Mouse (Mus musculus) ES-Bruce4 (cell line): Measurements from ENCODE around the gene Zbtb2. TPM values are rescaled to one million over a fixed set of nuclear protein-coding genes. Genes with fewer than 3 reads are reported as not detected.

Experiments used
- H3K27ac ChIP-seq: 2 replicates; pipeline ENCODE4 v1.5.1; 2012; ENCODE audit warnings: low read length, inconsistent platforms; ENCODE audit not compliant: insufficient read depth
- H3K27me3 ChIP-seq: 2 replicates; pipeline ENCODE4 v1.6.1; 2012; ENCODE audit warnings: mild to moderate bottlenecking, low read length, inconsistent platforms; ENCODE audit not compliant: control insufficient read depth, poor library complexity, insufficient read depth, severe bottlenecking
- H3K36me3 ChIP-seq: 2 replicates; pipeline ENCODE4 v1.6.1; 2012; ENCODE audit warnings: inconsistent platforms, mild to moderate bottlenecking, low read length, moderate library complexity; ENCODE audit not compliant: control insufficient read depth, poor library complexity, insufficient read depth, severe bottlenecking
- H3K4me1 ChIP-seq: one replicate; pipeline ENCODE4 v1.8.1; 2011; ENCODE audit warnings: low read length; ENCODE audit not compliant: control insufficient read depth, insufficient read depth
- H3K4me3 ChIP-seq: 2 replicates; pipeline ENCODE4 v1.5.1; 2011; ENCODE audit warnings: low read depth, mild to moderate bottlenecking, low read length
- H3K9ac ChIP-seq: 2 replicates; pipeline ENCODE4 v1.6.1; 2012; ENCODE audit warnings: low read depth, mild to moderate bottlenecking, inconsistent platforms; ENCODE audit not compliant: poor library complexity, severe bottlenecking
- H3K9me3 ChIP-seq: replicated peaks from 2 replicates; pipeline ENCODE4 v1.6.1; 2012; ENCODE audit warnings: mild to moderate bottlenecking, low read length, inconsistent platforms; ENCODE audit not compliant: control insufficient read depth, poor library complexity, insufficient read depth, severe bottlenecking
- CTCF ChIP-seq: IDR thresholded peaks from one replicate; pipeline ENCODE4 v1.8.1; 2011; ENCODE audit warnings: low read depth, low read length
- EP300 ChIP-seq: IDR thresholded peaks from 2 replicates; pipeline ENCODE4 v1.6.1; 2011; ENCODE audit warnings: low read depth, low read length; ENCODE audit not compliant: insufficient read depth
- POLR2A ChIP-seq: IDR thresholded peaks from one replicate; pipeline ENCODE4 v1.8.1; 2011; ENCODE audit warnings: low read length; ENCODE audit not compliant: insufficient read depth
- polyA plus RNA-seq: library from polyadenylated mRNA; stranded (reverse); fragments of >200 nt; gene quantifications from 2 replicates; pipeline ENCODE4 v1.2.4, GENCODE M21; 2011; ENCODE audit warnings: low read depth; ENCODE audit not compliant: missing spikeins, insufficient read depth, insufficient read length

Zbtb2 gene
- polyA plus RNA-seq, 1 experiment = 13.1 TPM

DNA sequence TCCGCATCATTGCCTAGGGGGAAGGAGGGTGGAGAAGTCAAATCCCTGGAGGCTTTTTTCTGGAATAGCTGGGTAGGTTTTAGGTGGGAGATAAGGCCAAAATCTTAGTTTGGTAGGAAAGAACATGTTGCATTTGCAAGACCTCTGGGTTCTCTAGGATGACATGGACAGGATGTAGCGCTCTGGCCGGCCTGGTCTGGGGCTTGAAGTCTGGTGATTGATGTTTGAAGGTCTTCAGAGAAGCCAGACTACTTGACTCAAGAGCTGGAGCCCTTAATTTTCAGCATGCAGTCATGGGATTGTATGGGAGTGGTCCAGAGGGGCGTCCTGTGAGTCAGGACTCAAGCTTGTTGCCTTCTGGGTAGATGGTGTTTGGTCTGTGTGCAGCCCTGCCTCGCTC, 7.2 kb downstream of the Zbtb2 start:
- no peaks in the 10 kb centered on the region for H3K27me3 ChIP-seq
- H3K9ac ChIP-seq = no peak overlapping the region
- H3K9me3 ChIP-seq = no peaks in the 10 kb centered on the region
- TF ChIP-seq POLR2A (no peak), CTCF (no peak)
- no peaks in the 10 kb centered on the region for H3K36me3 ChIP-seq
- H3K27ac ChIP-seq = no peak overlapping the region
- no peaks in the 10 kb centered on the region for H3K4me1 ChIP-seq
- no peak overlapping the region for H3K4me3 ChIP-seq

- Histone ChIP-seq H3K36me3 (no peaks in the 10 kb centered on the region), H3K27ac (no peak overlapping the region), H3K27me3 (no peaks in the 10 kb centered on the region), H3K4me1 (peaks cover 7% of the 10 kb centered on the region), H3K4me3 (no peak overlapping the region), H3K9ac (no peak overlapping the region), H3K9me3 (no peaks in the 10 kb centered on the region)
- no peak for TF ChIP-seq POLR2A
- TF ChIP-seq EP300 = no peak
- TF ChIP-seq CTCF = no peak
Observed at GRCm38 (mm10) chr10:4376931-4377330, 11.0 kb downstream of the Zbtb2 start.

- Histone ChIP-seq H3K27me3 (no peaks in the 10 kb centered on the region), H3K9me3 (no peaks in the 10 kb centered on the region), H3K9ac (no peak overlapping the region), H3K4me3 (no peak overlapping the region), H3K4me1 (peaks cover 7% of the 10 kb centered on the region), H3K27ac (peak overlapping the region; percentile 66; the same call in 1 of the 2 replicates), H3K36me3 (no peaks in the 10 kb centered on the region)
- no peak for TF ChIP-seq EP300
- TF ChIP-seq POLR2A = no peak
- no peak for TF ChIP-seq CTCF
Observed at GRCm38 (mm10) chr10:4376461-4376860, 11.4 kb downstream of the Zbtb2 start.

DNA sequence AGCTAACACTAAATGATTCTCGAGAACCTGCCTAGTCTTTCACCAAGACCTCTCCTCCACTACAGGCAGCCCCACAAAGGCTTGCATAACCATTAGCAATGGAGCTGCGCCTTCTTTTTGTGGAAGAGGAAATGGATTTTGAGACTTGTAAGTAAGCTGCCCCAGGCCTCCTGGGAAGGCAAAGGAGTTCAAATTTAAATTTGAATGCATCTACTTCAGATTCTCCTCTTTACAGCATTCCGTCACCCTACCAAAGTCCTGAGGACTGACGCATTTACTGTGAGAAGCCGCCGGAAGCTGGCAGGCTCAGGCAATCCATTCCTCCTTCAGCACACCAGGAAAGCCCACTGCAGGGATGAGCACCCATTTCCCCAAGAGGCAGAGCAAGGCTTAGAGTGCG, 12.6 kb downstream of the Zbtb2 start:
- Histone ChIP-seq H3K27me3 (no peaks in the 10 kb centered on the region), H3K9ac (no peak overlapping the region), H3K9me3 (no peaks in the 10 kb centered on the region), H3K4me1 (peaks cover 7% of the 10 kb centered on the region), H3K36me3 (no peaks in the 10 kb centered on the region), H3K27ac (peak overlapping the region; percentile 90), H3K4me3 (no peak overlapping the region)
- TF ChIP-seq POLR2A (no peak), CTCF (no peak), EP300 (peak; percentile 70; the same call in 1 of the 2 replicates)

- Histone ChIP-seq H3K9me3 (no peaks in the 10 kb centered on the region), H3K9ac (no peak overlapping the region), H3K4me1 (peaks cover 7% of the 10 kb centered on the region), H3K36me3 (no peaks in the 10 kb centered on the region), H3K4me3 (no peak overlapping the region), H3K27ac (peak overlapping the region; percentile 96), H3K27me3 (no peaks in the 10 kb centered on the region)
- TF ChIP-seq CTCF = no peak
Observed at GRCm38 (mm10) chr10:4374734-4375133, 13.2 kb downstream of the Zbtb2 start.

- H3K4me3 ChIP-seq = no peak overlapping the region
- H3K27me3 ChIP-seq = no peaks in the 10 kb centered on the region
- no peak for TF ChIP-seq CTCF
- TF ChIP-seq POLR2A = no peak
- no peak for TF ChIP-seq EP300
- no peak overlapping the region for H3K9ac ChIP-seq
- H3K9me3 ChIP-seq = no peaks in the 10 kb centered on the region
- peaks cover 7% of the 10 kb centered on the region for H3K4me1 ChIP-seq
- no peaks in the 10 kb centered on the region for H3K36me3 ChIP-seq
- H3K27ac ChIP-seq = peak overlapping the region; percentile 96
Observed at GRCm38 (mm10) chr10:4374239-4374638, 13.7 kb downstream of the Zbtb2 start.
